Mouse (Mus musculus): ENCODE results near the gene Clpb. TPM values are rescaled to one million over a fixed set of nuclear protein-coding genes. Genes with fewer than 3 reads are reported as not detected.
"Not testable (repeated sequence)": the region's sequence is repeated elsewhere in the genome, so short reads cannot be mapped to it uniquely, and the experiment has no call there.

The Clpb gene
- 31.9 and 34.6 TPM in 2 replicates for polyA plus RNA-seq (2016; fragmentation: Nextera tagmentation; extraction: Ambion mirVana)

- peak within 1 kb of the TSS; percentile 72 for H3K27ac ChIP-seq
- H3K4me1 ChIP-seq = peaks cover 32% of the 10 kb centered on the region
- peak within 1 kb of the TSS; percentile 66 for H3K9ac ChIP-seq
- peak within 1 kb of the TSS; percentile 68 for H3K4me3 ChIP-seq
- no peaks in the 10 kb centered on the region for H3K9me3 ChIP-seq (replicated peaks)
- H3K36me3 ChIP-seq = peaks cover 10% of the 10 kb centered on the region; the same call in 1 of the 2 replicates
- ATAC-seq = peak; percentile 97
- H3K27me3 ChIP-seq (replicated peaks) = no peaks in the 10 kb centered on the region
- H3K4me2 ChIP-seq = peak within 1 kb of the TSS; percentile 77
- WGBS (ENCODE audit: insufficient replicate concordance) = 1% methylated on average over 49 of the region's 49 CpGs
These were observed at the start of gene Clpb for GRCm38 (mm10) chr7:101663514-101664159. Gene Clpb, plus strand, starts transcription at chr7:101663633.

- ATAC-seq = no peak
- H3K9ac ChIP-seq = no peak overlapping the region
These were observed 48.0 kb upstream of the Clpb start for GRCm38 (mm10) chr7:101615406-101615805.

GRCm38 (mm10) chr7:101616136-101616835 lies 47.1 kb upstream of the Clpb start:
- H3K9ac ChIP-seq = no peak overlapping the region
- WGBS (ENCODE audit: insufficient replicate concordance) = 62% methylated on average over 6 of the region's 6 CpGs
- H3K4me2 ChIP-seq = no peak overlapping the region
- H3K4me1 ChIP-seq = no peaks in the 10 kb centered on the region
- H3K27ac ChIP-seq = no peak overlapping the region
- no peak for ATAC-seq
- H3K36me3 ChIP-seq = no peaks in the 10 kb centered on the region
- H3K9me3 ChIP-seq (replicated peaks) = no peaks in the 10 kb centered on the region
- no peak overlapping the region for H3K4me3 ChIP-seq
- no peaks in the 10 kb centered on the region for H3K27me3 ChIP-seq (replicated peaks)

More at GRCm38 (mm10) chr7:101615406-101615805, 48.0 kb upstream of the Clpb start:
- H3K4me3 ChIP-seq = no peak overlapping the region
- H3K4me2 ChIP-seq = no peak overlapping the region
- no peaks in the 10 kb centered on the region for H3K27me3 ChIP-seq (replicated peaks)
- no peaks in the 10 kb centered on the region for H3K4me1 ChIP-seq
- H3K36me3 ChIP-seq = no peaks in the 10 kb centered on the region
- no peak overlapping the region for H3K27ac ChIP-seq
- no peaks in the 10 kb centered on the region for H3K9me3 ChIP-seq (replicated peaks)
- 70% methylated on average over 7 of the region's 7 CpGs for WGBS (ENCODE audit: insufficient replicate concordance)

DNA sequence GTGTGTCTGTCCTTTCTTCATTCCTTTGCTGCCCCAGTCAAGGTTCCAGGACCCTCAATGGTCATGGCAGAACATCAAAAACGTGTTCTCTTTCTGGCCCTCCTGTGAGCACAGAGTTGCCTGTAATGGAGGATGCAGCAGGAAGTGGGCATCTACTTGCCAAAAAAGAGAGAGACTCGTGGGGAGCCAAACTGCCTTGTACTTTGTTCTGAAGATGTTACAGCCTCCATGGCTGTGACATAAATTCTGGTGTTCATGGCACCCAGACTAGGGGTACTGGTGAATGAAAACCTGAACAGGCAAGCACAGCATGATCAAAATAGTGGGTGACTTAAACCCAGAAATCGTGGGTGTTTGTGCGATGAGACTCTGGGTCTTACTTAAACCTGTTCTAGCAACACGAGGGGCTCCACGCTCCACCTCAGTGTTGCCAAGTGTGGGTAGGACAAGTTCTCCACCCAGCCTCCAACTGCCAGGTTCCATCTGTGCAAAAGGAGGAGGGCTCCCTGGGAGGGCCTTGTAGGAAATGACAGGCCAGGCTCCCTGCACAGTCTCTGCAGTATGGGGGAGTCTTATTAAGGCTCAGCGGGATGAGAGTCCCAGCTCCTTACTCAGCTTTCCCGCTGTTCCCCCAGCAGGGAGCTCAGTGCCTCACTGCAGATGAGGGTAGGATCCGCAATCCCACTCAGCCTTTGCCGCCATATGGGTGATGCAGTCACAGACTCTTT lies 45.8 kb upstream of the Clpb start:
- Histone ChIP-seq H3K9ac (no peak overlapping the region), H3K4me1 (no peaks in the 10 kb centered on the region), H3K4me3 (no peak overlapping the region), H3K9me3 (replicated peaks) (no peaks in the 10 kb centered on the region), H3K4me2 (no peak overlapping the region), H3K27ac (no peak overlapping the region), H3K27me3 (replicated peaks) (no peaks in the 10 kb centered on the region), H3K36me3 (no peaks in the 10 kb centered on the region)
- WGBS (ENCODE audit: insufficient replicate concordance) = 62% methylated on average over 10 of the region's 10 CpGs
- ATAC-seq = no peak

DNA sequence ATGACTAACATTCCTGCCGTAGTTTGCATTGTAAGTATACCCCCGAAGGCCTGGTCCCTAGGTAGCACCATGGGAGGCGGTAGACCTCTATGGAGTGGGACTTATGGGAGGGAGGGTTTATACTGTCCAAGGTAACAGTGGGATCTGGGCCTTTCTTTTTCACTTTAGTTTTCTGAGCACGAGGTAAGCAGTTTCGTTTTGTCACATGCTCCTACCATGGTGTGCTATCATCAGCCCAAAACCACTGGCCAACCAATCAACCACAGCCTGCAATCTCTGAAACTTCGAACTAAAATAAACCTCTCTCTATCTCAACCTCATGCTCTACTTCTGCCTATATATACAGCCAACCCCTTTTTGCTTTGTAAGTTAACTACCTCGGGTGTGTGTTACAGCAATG lies 45.2 kb upstream of the Clpb start:
- WGBS (ENCODE audit: insufficient replicate concordance) = 63% methylated on average over 7 of the region's 7 CpGs
- H3K4me3 ChIP-seq = no peak overlapping the region
- H3K27me3 ChIP-seq (replicated peaks) = no peaks in the 10 kb centered on the region
- H3K9ac ChIP-seq = no peak overlapping the region
- ATAC-seq = no peak
- H3K4me2 ChIP-seq = no peak overlapping the region
- no peaks in the 10 kb centered on the region for H3K4me1 ChIP-seq
- H3K36me3 ChIP-seq = no peaks in the 10 kb centered on the region
- H3K27ac ChIP-seq = no peak overlapping the region
- no peaks in the 10 kb centered on the region for H3K9me3 ChIP-seq (replicated peaks)

GRCm38 (mm10) chr7:101620373-101620772 lies 43.1 kb upstream of the Clpb start:
- no peak for ATAC-seq
- H3K36me3 ChIP-seq = no peaks in the 10 kb centered on the region
- H3K9ac ChIP-seq = no peak overlapping the region
- H3K9me3 ChIP-seq (replicated peaks) = no peaks in the 10 kb centered on the region
- H3K4me2 ChIP-seq = no peak overlapping the region
- no peak overlapping the region for H3K27ac ChIP-seq
- 23% methylated on average over 4 of the region's 4 CpGs for WGBS (ENCODE audit: insufficient replicate concordance)
- H3K4me3 ChIP-seq = no peak overlapping the region
- H3K4me1 ChIP-seq = no peaks in the 10 kb centered on the region
- peaks cover 6% of the 10 kb centered on the region; the same call in 1 of the 2 replicates for H3K27me3 ChIP-seq (replicated peaks)

- ATAC-seq; H3K4me3 ChIP-seq; H3K27ac ChIP-seq; H3K4me2 ChIP-seq; H3K9me3 ChIP-seq (replicated peaks); H3K27me3 ChIP-seq (replicated peaks); H3K36me3 ChIP-seq; H3K4me1 ChIP-seq; H3K9ac ChIP-seq: not testable (repeated sequence)
- WGBS (ENCODE audit: insufficient replicate concordance) = 42% methylated on average over 4 of the region's 4 CpGs
These were observed 41.6 kb upstream of the Clpb start for GRCm38 (mm10) chr7:101621861-101622260.

- no peak for ATAC-seq
- Histone ChIP-seq H3K27ac (no peak overlapping the region), H3K9ac (no peak overlapping the region), H3K27me3 (replicated peaks) (peaks cover 6% of the 10 kb centered on the region; the same call in 1 of the 2 replicates), H3K36me3 (no peaks in the 10 kb centered on the region), H3K4me1 (no peaks in the 10 kb centered on the region), H3K4me2 (no peak overlapping the region), H3K4me3 (no peak overlapping the region), H3K9me3 (replicated peaks) (no peaks in the 10 kb centered on the region)
- 35% methylated on average over 6 of the region's 6 CpGs for WGBS (ENCODE audit: insufficient replicate concordance)
These were observed 39.1 kb upstream of the Clpb start for GRCm38 (mm10) chr7:101624283-101624682.

GRCm38 (mm10) chr7:101627166-101627565 lies 36.3 kb upstream of the Clpb start:
- not testable (repeated sequence) for ATAC-seq; H3K9ac ChIP-seq; H3K4me2 ChIP-seq; H3K27me3 ChIP-seq (replicated peaks); H3K27ac ChIP-seq; H3K4me1 ChIP-seq; H3K9me3 ChIP-seq (replicated peaks); H3K4me3 ChIP-seq; H3K36me3 ChIP-seq
- WGBS (ENCODE audit: insufficient replicate concordance) = 49% methylated on average over 7 of the region's 7 CpGs

DNA sequence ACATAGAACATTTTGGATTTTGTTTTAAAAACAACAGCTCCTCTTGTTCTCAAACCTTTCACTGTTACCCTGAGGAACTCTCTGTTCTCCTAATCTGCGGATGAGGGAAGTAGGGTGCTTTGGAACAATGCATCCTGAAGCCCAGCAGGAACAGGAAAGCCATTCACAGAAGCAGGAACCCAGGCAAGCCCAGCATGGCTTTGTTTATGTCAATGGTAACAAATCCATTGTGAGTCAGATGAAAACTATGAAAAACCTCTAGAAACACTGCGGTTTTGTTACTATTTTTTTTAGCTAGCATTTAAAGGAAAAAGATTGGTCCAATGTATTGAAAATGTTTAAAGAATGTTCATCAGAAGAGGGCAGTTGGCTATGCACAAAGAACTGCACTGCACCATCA lies 35.0 kb upstream of the Clpb start:
- Histone ChIP-seq H3K4me1 (no peaks in the 10 kb centered on the region), H3K36me3 (no peaks in the 10 kb centered on the region), H3K9me3 (replicated peaks) (no peaks in the 10 kb centered on the region), H3K4me2 (no peak overlapping the region), H3K4me3 (no peak overlapping the region), H3K27ac (no peak overlapping the region), H3K27me3 (replicated peaks) (peaks cover 5% of the 10 kb centered on the region; the same call in 1 of the 2 replicates), H3K9ac (no peak overlapping the region)
- no peak for ATAC-seq
- WGBS (ENCODE audit: insufficient replicate concordance) = 25% methylated on average over 2 of the region's 2 CpGs

DNA sequence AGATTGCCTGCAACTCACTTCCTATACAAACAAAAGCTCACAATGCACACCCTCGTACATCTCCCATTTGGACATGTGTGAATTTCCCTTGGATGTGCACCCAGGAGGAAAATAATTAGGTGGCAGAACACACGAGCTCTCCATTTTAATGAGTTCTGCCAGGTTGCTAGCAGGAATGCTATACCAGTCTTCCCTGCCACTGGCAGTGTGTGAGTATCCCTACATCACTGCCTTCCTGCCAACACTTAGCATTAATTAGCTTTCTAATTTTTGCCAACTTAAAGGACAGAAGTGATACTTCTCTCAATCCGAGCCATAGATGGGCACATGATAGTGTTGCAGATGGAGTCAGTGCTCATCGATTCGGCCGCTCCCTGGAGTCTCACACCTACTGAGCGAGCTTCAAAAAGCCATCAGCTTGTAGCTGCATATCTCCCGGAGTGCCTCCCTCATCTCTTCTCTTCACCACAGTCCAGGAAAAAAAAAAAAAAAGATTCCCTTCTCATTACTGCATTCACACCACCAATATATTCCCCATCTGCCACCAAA lies 29.7 kb upstream of the Clpb start:
- H3K4me1 ChIP-seq = no peaks in the 10 kb centered on the region
- H3K9ac ChIP-seq = no peak overlapping the region
- H3K4me3 ChIP-seq = no peak overlapping the region
- H3K36me3 ChIP-seq = no peaks in the 10 kb centered on the region
- WGBS (ENCODE audit: insufficient replicate concordance) = 63% methylated on average over 8 of the region's 8 CpGs
- H3K9me3 ChIP-seq (replicated peaks) = no peaks in the 10 kb centered on the region
- no peaks in the 10 kb centered on the region for H3K27me3 ChIP-seq (replicated peaks)
- H3K27ac ChIP-seq = no peak overlapping the region
- no peak for ATAC-seq
- no peak overlapping the region for H3K4me2 ChIP-seq

DNA sequence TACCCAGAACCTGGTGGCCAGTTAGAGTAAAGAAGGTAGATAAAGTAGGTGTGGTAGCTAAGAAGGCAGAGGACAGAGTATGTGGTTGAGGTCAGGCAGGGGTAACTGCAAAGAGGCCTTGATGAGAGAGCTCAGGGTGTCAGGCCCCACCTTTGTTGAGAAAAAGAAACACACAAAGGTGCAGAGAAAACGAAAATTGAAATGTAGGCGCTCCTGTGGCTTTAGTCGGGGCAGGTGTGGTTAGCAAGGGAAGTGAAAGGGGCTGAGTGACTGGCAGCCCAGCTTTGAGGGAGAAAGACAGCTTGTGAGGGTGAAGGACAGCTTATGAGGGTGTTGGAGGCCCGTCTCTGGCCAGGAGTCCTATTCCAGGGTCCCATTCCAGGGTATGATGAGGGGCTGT lies 28.9 kb upstream of the Clpb start:
- no peak overlapping the region for H3K27ac ChIP-seq
- H3K9ac ChIP-seq = no peak overlapping the region
- 51% methylated on average over 4 of the region's 4 CpGs for WGBS (ENCODE audit: insufficient replicate concordance)
- no peak overlapping the region for H3K4me2 ChIP-seq
- no peaks in the 10 kb centered on the region for H3K36me3 ChIP-seq
- H3K27me3 ChIP-seq (replicated peaks) = no peaks in the 10 kb centered on the region
- no peaks in the 10 kb centered on the region for H3K4me1 ChIP-seq
- H3K9me3 ChIP-seq (replicated peaks) = no peaks in the 10 kb centered on the region
- ATAC-seq = no peak
- no peak overlapping the region for H3K4me3 ChIP-seq

Data from liver, embryonic 12.5 days (tissue).